Mouse (Mus musculus): Measurements from ENCODE around the gene Tgm1. TPM values are rescaled to one million over a fixed set of nuclear protein-coding genes. Genes with fewer than 3 reads are reported as not detected.

The Tgm1 gene
- polyA plus RNA-seq, 1 experiment from 2014 or later = 0.55 TPM

GRCm38 (mm10) chr14:55737086-55737687 is 23.5 kb upstream of the Tgm1 start:
- H3K4me2 ChIP-seq = no peak overlapping the region
- H3K9me3 ChIP-seq = no peaks in the 10 kb centered on the region
- no peaks in the 10 kb centered on the region for H3K27me3 ChIP-seq
- ATAC-seq (ENCODE audit: low FRiP score) = no peak
- H3K27ac ChIP-seq = no peak overlapping the region
- H3K4me1 ChIP-seq = no peaks in the 10 kb centered on the region
- H3K36me3 ChIP-seq (replicated peaks) = peaks cover 32% of the 10 kb centered on the region
- H3K4me3 ChIP-seq (replicated peaks) = no peak overlapping the region
- H3K9ac ChIP-seq = no peak overlapping the region
- WGBS = 90% methylated on average over 9 of the region's 9 CpGs

DNA sequence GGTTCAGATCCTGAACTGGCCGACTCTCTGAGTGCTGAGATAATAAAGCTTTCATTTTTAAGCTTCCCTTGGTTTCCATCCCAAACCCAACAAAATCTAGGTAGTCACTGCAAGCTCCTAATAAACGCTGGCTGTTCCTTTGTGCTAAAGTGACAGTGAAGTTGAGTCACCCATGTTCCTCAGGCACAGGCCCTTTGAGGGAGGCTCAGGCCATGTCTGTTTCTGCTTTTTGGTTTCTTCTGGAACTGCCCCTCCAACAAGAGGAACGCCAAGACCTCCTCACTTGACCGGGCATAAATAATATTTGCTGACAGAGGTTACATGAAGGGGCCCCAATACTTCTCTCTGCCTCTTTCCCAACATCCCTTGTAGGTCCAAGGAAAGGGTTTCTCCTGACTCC is 22.0 kb upstream of the Tgm1 start:
- no peak overlapping the region for H3K9ac ChIP-seq
- peaks cover 26% of the 10 kb centered on the region for H3K36me3 ChIP-seq (replicated peaks)
- no peak overlapping the region for H3K4me3 ChIP-seq (replicated peaks)
- H3K4me2 ChIP-seq = no peak overlapping the region
- no peaks in the 10 kb centered on the region for H3K9me3 ChIP-seq
- H3K4me1 ChIP-seq = no peaks in the 10 kb centered on the region
- no peaks in the 10 kb centered on the region for H3K27me3 ChIP-seq
- H3K27ac ChIP-seq = no peak overlapping the region
- 84% methylated on average over 4 of the region's 4 CpGs for WGBS
- no peak for ATAC-seq (ENCODE audit: low FRiP score)

GRCm38 (mm10) chr14:55735334-55735733 is 21.6 kb upstream of the Tgm1 start:
- WGBS = 75% methylated on average over 3 of the region's 3 CpGs
- ATAC-seq (ENCODE audit: low FRiP score) = no peak
- no peak overlapping the region for H3K9ac ChIP-seq

GRCm38 (mm10) chr14:55734869-55735268 is 21.1 kb upstream of the Tgm1 start:
- ATAC-seq (ENCODE audit: low FRiP score) = no peak
- 62% methylated on average over 7 of the region's 7 CpGs for WGBS

More at GRCm38 (mm10) chr14:55735334-55735733, 21.6 kb upstream of the Tgm1 start:
- no peak overlapping the region for H3K4me2 ChIP-seq
- H3K27ac ChIP-seq = no peak overlapping the region
- no peaks in the 10 kb centered on the region for H3K9me3 ChIP-seq
- H3K4me3 ChIP-seq (replicated peaks) = no peak overlapping the region
- no peaks in the 10 kb centered on the region for H3K27me3 ChIP-seq
- peaks cover 22% of the 10 kb centered on the region for H3K36me3 ChIP-seq (replicated peaks)
- no peaks in the 10 kb centered on the region for H3K4me1 ChIP-seq

DNA sequence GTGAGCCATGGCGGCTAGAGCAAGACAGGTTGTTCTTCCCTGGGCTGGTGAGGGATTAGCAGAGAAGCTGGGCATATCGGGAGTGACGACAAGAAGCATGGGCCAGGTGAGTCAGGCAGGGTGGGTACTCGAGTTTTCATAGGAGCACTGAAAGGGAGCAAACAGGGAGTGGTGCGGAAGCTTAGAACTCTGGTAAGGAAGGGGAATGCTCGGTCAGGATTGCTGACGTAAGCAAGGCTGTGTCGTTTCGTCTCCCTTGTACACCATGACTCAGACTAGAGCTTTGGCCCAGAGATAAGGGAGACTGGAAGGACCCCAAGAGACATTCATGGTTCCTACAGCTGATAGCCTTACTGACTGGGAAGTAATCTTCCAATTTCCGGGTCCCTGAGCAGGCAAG is 20.2 kb upstream of the Tgm1 start:
- no peak overlapping the region for H3K4me2 ChIP-seq
- no peak overlapping the region for H3K27ac ChIP-seq
- WGBS = 77% methylated on average over 10 of the region's 10 CpGs
- no peak overlapping the region for H3K9ac ChIP-seq
- no peaks in the 10 kb centered on the region for H3K27me3 ChIP-seq
- ATAC-seq (ENCODE audit: low FRiP score) = no peak
- no peaks in the 10 kb centered on the region for H3K9me3 ChIP-seq
- no peak overlapping the region for H3K4me3 ChIP-seq (replicated peaks)
- peaks cover 11% of the 10 kb centered on the region for H3K36me3 ChIP-seq (replicated peaks)
- no peaks in the 10 kb centered on the region for H3K4me1 ChIP-seq

More at GRCm38 (mm10) chr14:55734869-55735268, 21.1 kb upstream of the Tgm1 start:
- H3K4me2 ChIP-seq = no peak overlapping the region
- no peak overlapping the region for H3K4me3 ChIP-seq (replicated peaks)
- H3K36me3 ChIP-seq (replicated peaks) = peaks cover 17% of the 10 kb centered on the region
- H3K27ac ChIP-seq = no peak overlapping the region
- no peak overlapping the region for H3K9ac ChIP-seq
- H3K4me1 ChIP-seq = no peaks in the 10 kb centered on the region
- H3K9me3 ChIP-seq = no peaks in the 10 kb centered on the region
- no peaks in the 10 kb centered on the region for H3K27me3 ChIP-seq

DNA sequence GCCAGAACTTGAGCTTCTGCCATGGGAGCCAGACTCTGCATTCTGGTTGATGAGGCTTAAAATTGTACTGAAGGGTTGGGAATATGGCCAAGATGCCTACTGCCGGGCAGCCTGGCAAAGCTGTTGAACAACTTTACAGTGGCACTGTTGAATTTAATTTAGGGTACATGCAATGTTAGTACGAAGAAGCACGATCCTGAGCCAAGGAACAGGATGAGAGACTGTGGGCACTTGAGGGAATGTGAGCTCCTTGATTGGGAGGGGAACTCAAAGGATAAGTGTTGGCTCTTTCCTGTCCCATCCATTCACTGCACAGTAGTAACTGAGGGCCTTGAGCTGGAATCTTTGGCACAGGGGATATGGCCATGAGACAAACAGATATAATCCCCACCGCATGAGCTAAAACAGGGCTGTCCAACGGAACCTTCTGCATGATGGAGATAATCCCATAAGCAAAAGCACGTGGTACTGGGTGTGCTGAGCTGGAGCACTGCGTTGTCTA is 16.9 kb upstream of the Tgm1 start:
- no peak overlapping the region for H3K4me3 ChIP-seq (replicated peaks)
- H3K9ac ChIP-seq = no peak overlapping the region
- no peak overlapping the region for H3K4me2 ChIP-seq
- 84% methylated on average over 7 of the region's 7 CpGs for WGBS
- ATAC-seq (ENCODE audit: low FRiP score) = no peak
- H3K4me1 ChIP-seq = no peaks in the 10 kb centered on the region
- no peak overlapping the region for H3K27ac ChIP-seq
- H3K36me3 ChIP-seq (replicated peaks) = no peaks in the 10 kb centered on the region
- no peaks in the 10 kb centered on the region for H3K27me3 ChIP-seq
- H3K9me3 ChIP-seq = no peaks in the 10 kb centered on the region

GRCm38 (mm10) chr14:55730116-55730515 is 16.4 kb upstream of the Tgm1 start:
- H3K27me3 ChIP-seq = no peaks in the 10 kb centered on the region
- H3K9ac ChIP-seq = no peak overlapping the region
- H3K4me2 ChIP-seq = no peak overlapping the region
- no peaks in the 10 kb centered on the region for H3K36me3 ChIP-seq (replicated peaks)
- ATAC-seq (ENCODE audit: low FRiP score) = no peak
- no peaks in the 10 kb centered on the region for H3K4me1 ChIP-seq
- H3K4me3 ChIP-seq (replicated peaks) = no peak overlapping the region
- H3K27ac ChIP-seq = no peak overlapping the region
- 80% methylated on average over 7 of the region's 7 CpGs for WGBS
- no peaks in the 10 kb centered on the region for H3K9me3 ChIP-seq

GRCm38 (mm10) chr14:55727889-55728685 is 14.4 kb upstream of the Tgm1 start:
- H3K36me3 ChIP-seq (replicated peaks) = no peaks in the 10 kb centered on the region
- H3K4me1 ChIP-seq = no peaks in the 10 kb centered on the region
- ATAC-seq (ENCODE audit: low FRiP score) = no peak
- H3K9ac ChIP-seq = no peak overlapping the region
- no peak overlapping the region for H3K4me2 ChIP-seq
- H3K27me3 ChIP-seq = no peaks in the 10 kb centered on the region
- H3K4me3 ChIP-seq (replicated peaks) = no peak overlapping the region
- H3K27ac ChIP-seq = no peak overlapping the region
- H3K9me3 ChIP-seq = no peaks in the 10 kb centered on the region
- WGBS = 75% methylated on average over 8 of the region's 8 CpGs

DNA sequence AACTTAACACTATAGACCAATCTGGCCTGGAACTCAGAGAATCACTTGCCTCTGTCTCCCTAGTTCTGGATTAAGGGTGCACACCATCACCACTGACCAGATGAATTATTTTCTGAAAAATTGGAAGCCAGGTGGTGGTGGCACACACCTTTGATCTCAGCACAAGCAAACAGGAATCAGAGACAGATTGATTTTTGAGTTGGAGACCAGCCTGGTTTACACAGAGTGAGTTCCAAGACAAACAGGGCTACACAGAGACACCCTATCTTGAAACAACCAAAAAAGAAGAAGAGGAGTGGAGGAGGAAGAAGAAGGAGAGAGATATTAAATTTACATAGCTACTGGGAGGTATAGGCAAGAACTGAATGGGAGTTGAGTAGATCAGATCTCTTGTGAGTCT is 12.5 kb upstream of the Tgm1 start:
- no peak overlapping the region for H3K4me2 ChIP-seq
- no peaks in the 10 kb centered on the region for H3K9me3 ChIP-seq
- no peak overlapping the region for H3K4me3 ChIP-seq (replicated peaks)
- no peak for ATAC-seq (ENCODE audit: low FRiP score)
- no peaks in the 10 kb centered on the region for H3K36me3 ChIP-seq (replicated peaks)
- H3K27ac ChIP-seq = no peak overlapping the region
- H3K27me3 ChIP-seq = no peaks in the 10 kb centered on the region
- peaks cover 3% of the 10 kb centered on the region for H3K4me1 ChIP-seq
- H3K9ac ChIP-seq = no peak overlapping the region

DNA sequence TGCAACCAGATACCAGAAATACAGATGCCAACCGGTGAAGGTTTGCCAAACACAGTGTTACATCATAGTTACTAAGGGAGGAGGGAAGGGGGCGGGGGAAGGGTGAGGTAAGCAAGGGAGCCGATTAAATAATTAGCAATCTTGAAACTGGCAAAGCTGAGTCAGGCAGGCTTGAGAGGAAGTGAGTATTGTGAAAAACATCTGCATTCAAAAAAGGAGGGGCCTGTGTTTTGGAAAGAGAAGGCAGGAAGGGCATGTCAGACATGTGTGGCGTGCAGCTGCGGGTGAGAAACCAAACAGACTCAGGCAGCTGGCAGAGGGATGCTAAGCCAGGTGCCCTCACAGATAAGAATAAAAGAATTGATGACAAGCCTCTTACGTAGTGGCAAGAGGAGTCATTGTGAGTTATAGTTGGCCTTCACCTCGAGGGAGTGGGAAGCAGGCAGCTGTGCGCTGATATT is 10.7 kb upstream of the Tgm1 start:
- H3K27me3 ChIP-seq = no peaks in the 10 kb centered on the region
- H3K4me1 ChIP-seq = peaks cover 8% of the 10 kb centered on the region
- 69% methylated on average over 8 of the region's 8 CpGs for WGBS
- no peaks in the 10 kb centered on the region for H3K9me3 ChIP-seq
- no peak overlapping the region for H3K4me2 ChIP-seq
- no peak for ATAC-seq (ENCODE audit: low FRiP score)
- H3K27ac ChIP-seq = no peak overlapping the region
- no peaks in the 10 kb centered on the region for H3K36me3 ChIP-seq (replicated peaks)
- no peak overlapping the region for H3K4me3 ChIP-seq (replicated peaks)
- no peak overlapping the region for H3K9ac ChIP-seq

- whole genome bisulfite sequencing = 92% methylated on average over 7 of the region's 7 CpGs
- ATAC-seq (ENCODE audit: low FRiP score) = no peak
- Histone ChIP-seq H3K4me2 (no peak overlapping the region), H3K27me3 (no peaks in the 10 kb centered on the region), H3K36me3 (replicated peaks) (peaks cover 5% of the 10 kb centered on the region), H3K27ac (no peak overlapping the region), H3K9me3 (no peaks in the 10 kb centered on the region), H3K4me1 (peaks cover 8% of the 10 kb centered on the region), H3K9ac (no peak overlapping the region), H3K4me3 (replicated peaks) (no peak overlapping the region)
Observed at GRCm38 (mm10) chr14:55723433-55723832, 9.7 kb upstream of the Tgm1 start.

DNA sequence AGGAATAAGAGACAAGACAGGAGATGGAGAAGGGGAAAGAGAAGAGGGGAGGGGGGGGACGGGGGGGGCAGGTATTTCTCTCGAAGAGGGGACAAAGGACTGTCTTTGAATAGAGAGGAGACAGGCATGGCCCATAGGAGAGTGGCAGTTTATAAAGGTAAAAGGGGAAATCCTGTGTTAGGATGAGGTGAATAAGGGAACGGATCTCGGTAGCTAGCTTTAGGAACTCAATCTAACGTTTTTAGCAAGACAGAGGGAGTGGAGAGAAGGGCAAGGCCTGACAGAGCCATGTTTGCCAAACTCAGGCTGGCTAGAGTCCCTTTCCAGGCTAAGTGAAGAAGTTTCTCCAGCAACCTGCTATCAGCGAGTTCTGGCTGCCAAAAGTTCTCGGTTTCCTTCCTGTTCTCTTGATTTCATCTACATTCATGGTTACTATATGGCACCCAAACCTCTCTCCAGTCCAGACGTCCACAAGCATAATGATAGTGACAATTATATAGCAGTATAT is 8.8 kb upstream of the Tgm1 start:
- 48% methylated on average over 8 of the region's 8 CpGs for WGBS
- no peak for ATAC-seq (ENCODE audit: low FRiP score)
- peak overlapping the region; percentile 67; the same call in 1 of the 2 replicates for H3K9ac ChIP-seq
- H3K36me3 ChIP-seq (replicated peaks) = peaks cover 13% of the 10 kb centered on the region
- H3K4me2 ChIP-seq = peak overlapping the region; percentile 65
- H3K27me3 ChIP-seq = no peaks in the 10 kb centered on the region
- no peaks in the 10 kb centered on the region for H3K9me3 ChIP-seq
- H3K4me3 ChIP-seq (replicated peaks) = peak overlapping the region; percentile 80
- H3K4me1 ChIP-seq = peaks cover 8% of the 10 kb centered on the region
- H3K27ac ChIP-seq = 0 out of 2 replicates have a peak overlapping the region, but pooled peaks have one; percentile 84
